Mouse (Mus musculus) embryo, embryonic 10 days (tissue): ENCODE results near the gene Ssrp1.

Source experiments
- DNase-seq: peaks from one replicate; pipeline ENCODE4 v3.0.0-alpha.2; 2015; ENCODE audit warnings: low spot score

The Ssrp1 gene

GRCm38 (mm10) chr2:85073751-85074150 is 36.7 kb downstream of the Ssrp1 start:
- no peak for DNase-seq

DNA sequence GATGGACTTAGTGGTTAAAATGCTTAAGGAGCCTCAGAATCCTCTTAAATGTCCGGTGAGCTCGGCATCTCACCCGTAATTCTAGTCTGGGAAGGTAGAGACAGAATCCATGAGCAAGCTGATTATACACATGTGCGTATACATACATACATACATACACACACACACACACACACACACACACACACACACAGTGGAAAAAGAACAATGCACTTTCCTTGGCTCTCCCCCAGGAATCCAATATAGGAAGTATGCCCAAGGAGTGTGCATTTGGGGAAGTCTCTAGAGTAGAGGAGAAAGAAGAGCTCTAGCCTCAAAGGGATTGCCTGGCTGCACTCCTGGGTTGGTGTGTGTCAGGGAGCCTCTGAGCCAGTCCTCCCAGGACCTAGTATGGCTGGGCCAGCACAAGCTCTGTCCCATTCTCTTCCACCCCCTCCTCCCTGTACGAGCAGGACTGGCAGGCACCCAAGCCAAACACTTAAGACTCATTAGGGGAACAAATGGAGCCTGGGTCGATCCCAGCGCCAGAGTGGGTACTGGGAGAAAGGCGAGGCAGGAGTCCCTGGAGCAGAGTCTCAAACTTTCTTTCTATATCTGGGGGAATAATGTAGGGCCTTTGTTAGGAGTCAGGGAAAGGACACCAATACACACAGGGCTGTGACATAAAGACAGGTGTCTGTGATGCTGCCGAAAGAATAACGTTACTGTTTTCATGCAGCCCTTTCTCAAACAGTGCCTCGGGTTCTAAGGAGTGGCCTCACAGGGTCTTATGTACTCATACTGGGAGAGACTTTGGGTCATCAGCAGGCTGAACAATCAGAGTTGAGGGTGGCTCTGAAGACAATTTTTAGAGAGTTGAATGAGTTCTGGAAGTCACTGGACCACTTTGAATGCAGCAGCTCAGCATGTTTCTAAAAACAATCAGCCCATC is 51.9 kb downstream of the Ssrp1 start:
- no peak for DNase-seq

GRCm38 (mm10) chr2:85091325-85091724 is 54.3 kb downstream of the Ssrp1 start:
- no peak for DNase-seq

DNA sequence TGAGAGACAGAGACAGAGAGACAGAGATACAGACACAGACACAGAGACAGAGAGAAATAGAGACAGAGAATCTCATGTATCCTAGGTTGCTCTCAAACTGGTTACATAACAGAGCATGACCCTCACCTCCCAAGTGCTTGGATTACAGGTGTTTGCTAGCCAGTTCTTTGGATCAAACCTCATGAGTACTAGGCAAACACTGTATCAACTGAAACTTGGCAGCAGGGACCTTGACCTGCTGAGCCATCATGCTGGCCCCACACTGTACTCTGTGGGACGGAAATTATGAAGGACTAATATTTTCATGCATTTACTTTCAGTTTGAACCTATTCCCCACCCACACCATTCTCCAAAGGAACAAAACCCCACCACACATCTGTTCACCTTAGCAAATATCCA is 56.3 kb downstream of the Ssrp1 start:
- no peak for DNase-seq

DNA sequence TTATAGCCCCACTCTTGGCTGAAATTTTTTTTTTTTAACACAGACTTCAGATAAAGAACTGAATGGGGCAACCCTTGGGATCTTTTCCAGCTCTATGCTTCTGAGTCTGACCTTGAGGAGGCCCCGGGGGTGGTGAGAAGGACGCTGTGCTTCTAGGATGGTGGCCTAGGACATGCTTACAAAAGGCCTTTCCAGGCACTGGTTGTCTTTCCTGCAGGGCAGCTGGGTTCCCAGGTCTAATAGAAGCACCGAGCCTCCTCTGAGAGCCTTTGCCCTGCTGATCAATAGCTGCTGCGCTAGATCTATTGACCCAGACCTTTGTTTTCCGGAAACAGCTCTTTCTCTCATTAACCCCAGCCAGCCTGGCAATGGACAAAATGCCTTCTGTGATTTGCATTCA is 58.9 kb downstream of the Ssrp1 start:
- DNase-seq = peak; percentile 12
